Comparison of ENCODE assay signal across 17 mouse cellular contexts in genomic region chrX:9695997-9696396, GRCm38 (mm10). TPM values are rescaled to one million over a fixed set of nuclear protein-coding genes. Genes with fewer than 3 reads are reported as not detected.
DNase-seq lines count a peak whose midpoint lies in the region; ATAC-seq lines count a peak whose summit lies in the region.
"Had no signal": no experiment of that assay in that cellular context is flagged by ENCODE, and none has a peak within 500 bp of the region (broad histone marks: within the 10 kb centered on the region; RNA-seq: fewer than 3 reads in every experiment).

No protein-coding gene starts in this region.

- intact Hi-C loops in heart, postnatal 36 days (cut with DNase I), result no loop called here

- H3K4me2 ChIP-seq in embryonic facial prominence, embryonic 11.5 days (ENCODE audit: low read depth, low read length), result no peak overlapping the region
- H3K4me2 ChIP-seq in forebrain, embryonic 13.5 days, result no peak overlapping the region
- H3K4me2 ChIP-seq: embryonic facial prominence, embryonic 12.5 days; limb, embryonic 15.5 days had no signal

- no peak overlapping the region for H3K27ac ChIP-seq in embryonic facial prominence, embryonic 11.5 days (replicated peaks; ENCODE audit: low read depth, low read length)
- H3K27ac ChIP-seq in embryonic facial prominence, embryonic 10.5 days (replicated peaks), result no peak overlapping the region
- peak overlapping the region; percentile 10; the same call in 1 of the 2 replicates for H3K27ac ChIP-seq in forebrain, embryonic 13.5 days
- H3K27ac ChIP-seq in midbrain, embryonic 10.5 days (replicated peaks), result no peak overlapping the region
- H3K27ac ChIP-seq: embryonic facial prominence, embryonic 12.5 days; heart, adult 2 months; limb, embryonic 15.5 days had no signal

- H3K9ac ChIP-seq in embryonic facial prominence, embryonic 11.5 days (replicated peaks; ENCODE audit: low read length), result no peak overlapping the region
- H3K9ac ChIP-seq in forebrain, embryonic 13.5 days, result no peak overlapping the region
- H3K9ac ChIP-seq: embryonic facial prominence, embryonic 12.5 days; limb, embryonic 15.5 days; liver, postnatal 0 days had no signal

- H3K36me3 ChIP-seq in embryonic facial prominence, embryonic 11.5 days (replicated peaks; ENCODE audit: control insufficient read depth, insufficient read depth, low read depth, low read length), result no peaks in the 10 kb centered on the region
- no peaks in the 10 kb centered on the region for H3K36me3 ChIP-seq in embryonic facial prominence, embryonic 10.5 days (replicated peaks)
- H3K36me3 ChIP-seq in forebrain, embryonic 13.5 days (ENCODE audit: poor library complexity, severe bottlenecking), result no peaks in the 10 kb centered on the region
- no peaks in the 10 kb centered on the region for H3K36me3 ChIP-seq in midbrain, embryonic 10.5 days
- H3K36me3 ChIP-seq: embryonic facial prominence, embryonic 12.5 days; limb, embryonic 15.5 days had no signal

- H3K4me1 ChIP-seq in embryonic facial prominence, embryonic 11.5 days (ENCODE audit: control insufficient read depth, insufficient read depth, low read length), result no peaks in the 10 kb centered on the region
- no peaks in the 10 kb centered on the region for H3K4me1 ChIP-seq in embryonic facial prominence, embryonic 10.5 days
- H3K4me1 ChIP-seq in forebrain, embryonic 13.5 days, result no peaks in the 10 kb centered on the region
- H3K4me1 ChIP-seq in midbrain, embryonic 10.5 days, result no peaks in the 10 kb centered on the region
- H3K4me1 ChIP-seq: embryonic facial prominence, embryonic 12.5 days; limb, embryonic 15.5 days had no signal

- H3K9me3 ChIP-seq in embryonic facial prominence, embryonic 11.5 days (replicated peaks; ENCODE audit: control insufficient read depth, low read length), result no peaks in the 10 kb centered on the region
- H3K9me3 ChIP-seq in embryonic facial prominence, embryonic 10.5 days, result no peaks in the 10 kb centered on the region
- H3K9me3 ChIP-seq in forebrain, embryonic 13.5 days (replicated peaks), result no peaks in the 10 kb centered on the region
- no peaks in the 10 kb centered on the region for H3K9me3 ChIP-seq in midbrain, embryonic 10.5 days (replicated peaks)
- H3K9me3 ChIP-seq: embryonic facial prominence, embryonic 12.5 days; limb, embryonic 15.5 days had no signal

- ATAC-seq in embryonic facial prominence, embryonic 11.5 days (replicated peaks; ENCODE audit: insufficient number of reproducible peaks, low FRiP score, low TSS enrichment, low read depth), result peak; percentile 44; the same call in 1 of the 2 replicates
- ATAC-seq in forebrain, embryonic 13.5 days, result peak; percentile 94
- ATAC-seq: liver, postnatal 0 days had no signal

- H3K4me3 ChIP-seq in embryonic facial prominence, embryonic 11.5 days (ENCODE audit: low read depth, low read length), result no peak overlapping the region
- H3K4me3 ChIP-seq in embryonic facial prominence, embryonic 10.5 days, result no peak overlapping the region
- no peak overlapping the region for H3K4me3 ChIP-seq in forebrain, embryonic 13.5 days
- no peak overlapping the region for H3K4me3 ChIP-seq in midbrain, embryonic 10.5 days
- H3K4me3 ChIP-seq: embryonic facial prominence, embryonic 12.5 days; heart, adult 2 months; limb, embryonic 15.5 days had no signal

- WGBS in embryonic facial prominence, embryonic 11.5 days, result 65% methylated on average over 6 of the region's 6 CpGs
- 62% methylated on average over 6 of the region's 6 CpGs for WGBS in embryonic facial prominence, embryonic 10.5 days
- 28% methylated on average over 6 of the region's 6 CpGs for WGBS in forebrain, embryonic 13.5 days
- WGBS in midbrain, embryonic 10.5 days, result 62% methylated on average over 6 of the region's 6 CpGs

- no peaks in the 10 kb centered on the region for H3K27me3 ChIP-seq in embryonic facial prominence, embryonic 11.5 days (ENCODE audit: control insufficient read depth, insufficient read depth, low read length)
- no peaks in the 10 kb centered on the region for H3K27me3 ChIP-seq in embryonic facial prominence, embryonic 10.5 days (replicated peaks; ENCODE audit: low read depth, poor library complexity, severe bottlenecking)
- H3K27me3 ChIP-seq in forebrain, embryonic 13.5 days, result no peaks in the 10 kb centered on the region
- no peaks in the 10 kb centered on the region for H3K27me3 ChIP-seq in midbrain, embryonic 10.5 days (ENCODE audit: low read depth, poor library complexity, severe bottlenecking)
- H3K27me3 ChIP-seq: embryonic facial prominence, embryonic 12.5 days; limb, embryonic 15.5 days had no signal

- DNase-seq in embryonic facial prominence, embryonic 11.5 days (ENCODE audit: low spot score), result peak; percentile 16
- no peak for DNase-seq in embryonic facial prominence, embryonic 10.5 days (ENCODE audit: low spot score)
- peak; percentile 11 for DNase-seq in midbrain, embryonic 10.5 days (ENCODE audit: low spot score)
- peak; percentile 46 for DNase-seq in retina, embryonic 14.5 days (ENCODE audit: low spot score)
- DNase-seq in heart, postnatal 36 days, result no peak
- no peak for DNase-seq in adipocyte (ENCODE audit: low spot score)
- no peak for DNase-seq in testis, postnatal 10 days (ENCODE audit: low spot score)
- DNase-seq: adrenal gland, postnatal 36 days; cerebellum, postnatal 14 days; heart, adult 2 months; kidney, adult 2 months; kidney, postnatal 36 days; liver, postnatal 0 days; thymus, adult 18-20 months had no signal

RNA-seq across cellular contexts. Expression of gene Dynlt3, which starts 33.2 kb away (rescaled TPM):
- 23.5 and 24.9 TPM in 2 replicates for polyA plus RNA-seq in embryonic facial prominence, embryonic 11.5 days (2014; fragmentation: Nextera tagmentation; extraction: Ambion mirVana)
- polyA plus RNA-seq in embryonic facial prominence, embryonic 10.5 days (2016; fragmentation: Nextera tagmentation; extraction: Ambion mirVana), result 13.2 and 17.5 TPM in 2 replicates
- polyA plus RNA-seq in forebrain, embryonic 13.5 days (2015; fragmentation: Nextera tagmentation; extraction: Ambion mirVana), result 28.3 and 31.0 TPM in 2 replicates
- polyA plus RNA-seq in midbrain, embryonic 10.5 days (2016; fragmentation: Nextera tagmentation; extraction: Ambion mirVana), result 17.2 and 18.9 TPM in 2 replicates
- total RNA-seq in heart, postnatal 36 days (2021), result 10 to 100 TPM; 50.2 to 60.4 TPM

Comparison
In these comparisons a context has a peak if more than half of its experiments do, and no peak if none do; other contexts are left out.
1. DNase-seq: peak in embryonic facial prominence, embryonic 11.5 days (single experiment), midbrain, embryonic 10.5 days (single experiment) and retina, embryonic 14.5 days (single experiment); none in embryonic facial prominence, embryonic 10.5 days (single experiment), heart, postnatal 36 days (0 of 2), adipocyte (single experiment) and testis, postnatal 10 days (single experiment).